Mouse (Mus musculus): Measurements from ENCODE around the gene Dgki.

DNA sequence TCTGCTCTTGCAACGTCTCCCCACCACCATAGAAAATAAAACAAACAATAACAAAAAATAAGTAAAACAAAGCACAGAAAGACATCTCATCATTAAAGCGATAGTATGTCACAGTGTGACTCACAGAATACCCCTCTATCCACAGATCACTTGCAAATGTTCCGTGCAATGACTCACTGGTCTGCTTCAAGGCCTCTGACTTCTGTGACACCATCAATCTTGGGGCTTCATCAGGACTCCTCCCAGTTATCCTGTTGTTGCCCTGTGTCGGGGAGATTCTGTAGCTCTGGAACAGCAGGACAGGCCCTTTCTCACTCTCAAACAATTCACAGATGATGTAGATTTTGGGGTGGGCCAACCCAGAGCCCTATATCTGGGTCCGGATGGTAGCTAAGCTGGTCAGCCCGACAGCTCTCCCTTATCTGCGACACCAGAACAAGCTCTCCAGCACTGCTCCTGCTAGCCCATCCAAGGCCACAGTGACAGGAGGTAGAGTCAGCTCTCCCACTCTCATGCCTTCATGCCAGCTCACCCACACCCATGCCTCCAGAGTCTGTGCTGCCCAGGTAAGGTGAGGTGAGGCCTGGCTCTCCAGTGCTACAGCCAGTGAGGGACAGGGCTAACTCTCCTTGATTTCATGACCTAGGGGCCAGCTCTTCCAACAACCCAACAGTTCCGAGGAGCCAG is 28.9 kb downstream of the Dgki start:
- TF ChIP-seq CTCF (IDR thresholded peaks at IDR 0.05; ENCODE audit: low read depth) (no peak), EP300 (IDR thresholded peaks at IDR 0.05; ENCODE audit: low read depth) (no peak)
